Mouse (Mus musculus) olfactory bulb, adult 2 months (tissue): ENCODE measurements around the gene Pcnx2. TPM values are rescaled to one million over a fixed set of nuclear protein-coding genes. Genes with fewer than 3 reads are reported as not detected.

ENCODE experiments used
- H3K27ac ChIP-seq: fragments of 200-500 bp; 2 replicates; pipeline ENCODE4 v1.5.1; 2012; ENCODE audit warnings: low read depth, low read length; ENCODE audit not compliant: insufficient read depth
- H3K4me1 ChIP-seq: fragments of 200-500 bp; 2 replicates; pipeline ENCODE4 v1.6.1; 2012; ENCODE audit warnings: low read length; ENCODE audit not compliant: control insufficient read depth, insufficient read depth
- H3K4me3 ChIP-seq: fragments of 200-500 bp; 2 replicates; pipeline ENCODE4 v1.5.1; 2012; ENCODE audit warnings: mild to moderate bottlenecking, low read depth, low read length, moderate library complexity; ENCODE audit not compliant: insufficient read depth
- CTCF ChIP-seq: fragments of 200-500 bp; IDR thresholded peaks from 2 replicates; pipeline ENCODE4 v1.5.1; 2012; ENCODE audit warnings: low read depth, mild to moderate bottlenecking, low read length, moderate library complexity; ENCODE audit not compliant: insufficient read depth
- POLR2A ChIP-seq: fragments of 200-500 bp; IDR thresholded peaks from 2 replicates; pipeline ENCODE4 v1.6.1; 2012; ENCODE audit warnings: mild to moderate bottlenecking, low read depth, low read length, moderate library complexity; ENCODE audit not compliant: insufficient read depth
- WGBS: fragments of 180-500 bp; shearing (Covaris S2); methylation state at CpG from one replicate; pipeline ENCODE4 v1.1.7; 2018; 5-methylcytosine and 5-hydroxymethylcytosine counted together
- polyA plus RNA-seq: library from polyadenylated mRNA; stranded (reverse); fragments of >200 nt; gene quantifications from 2 replicates; pipeline ENCODE4 v1.2.4, GENCODE M21; 2012; ENCODE audit warnings: low replicate concordance; ENCODE audit not compliant: missing spikeins, insufficient read depth, insufficient read length

Pcnx2 gene
- polyA plus RNA-seq, 1 experiment, result not detected

DNA sequence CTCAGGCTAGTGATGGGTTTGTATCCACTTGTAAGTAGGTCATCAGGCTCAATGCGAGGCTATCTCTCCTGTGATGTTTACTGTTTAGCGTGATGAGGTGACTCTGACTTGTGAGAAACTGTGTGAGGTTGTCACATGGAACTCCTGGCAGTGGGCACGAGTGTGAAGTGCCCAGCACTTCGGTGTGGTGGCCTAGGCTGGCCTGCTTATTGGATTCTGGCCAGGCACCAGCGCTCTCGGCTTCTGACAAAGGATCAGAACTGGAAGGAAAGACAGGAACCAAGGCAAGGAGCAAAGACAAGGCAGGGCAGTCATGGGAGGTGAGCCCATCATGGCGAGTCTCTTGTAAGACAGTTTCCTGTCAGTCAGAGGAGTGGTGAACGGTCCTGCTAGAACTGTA is 142.2 kb downstream of the Pcnx2 start:
- TF ChIP-seq CTCF, result no peak
- TF ChIP-seq POLR2A, result no peak
- peaks cover 8% of the 10 kb centered on the region for H3K4me1 ChIP-seq
- H3K27ac ChIP-seq, result no peak overlapping the region
- WGBS, result 66% methylated on average over 8 of the region's 8 CpGs
- no peak overlapping the region for H3K4me3 ChIP-seq

DNA sequence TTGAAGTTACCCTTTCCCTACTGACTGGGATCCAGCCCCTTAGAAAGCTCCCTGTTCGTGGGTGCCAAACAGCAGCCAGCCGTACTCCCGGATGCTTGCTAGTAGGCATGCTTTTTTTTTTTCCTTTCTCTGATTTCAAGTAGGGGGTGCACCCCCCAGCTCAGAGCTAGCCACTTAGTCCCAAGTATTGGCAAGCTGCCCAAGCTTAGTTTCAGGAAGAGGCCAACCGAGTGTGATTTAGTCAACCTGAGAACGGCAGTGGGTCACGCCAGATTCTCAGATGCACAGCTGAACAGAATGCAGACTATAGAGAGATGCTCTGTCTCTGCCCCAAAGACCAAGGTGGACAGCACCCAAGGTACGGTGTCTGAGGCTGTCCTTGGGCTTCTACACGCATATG is 147.3 kb downstream of the Pcnx2 start:
- WGBS, result 64% methylated on average over 8 of the region's 8 CpGs

GRCm38 (mm10) chr8:125747390-125747789 is 150.7 kb downstream of the Pcnx2 start:
- H3K4me3 ChIP-seq, result no peak overlapping the region
- H3K27ac ChIP-seq, result no peak overlapping the region
- TF ChIP-seq POLR2A, result no peak
- no peak for TF ChIP-seq CTCF
- no peaks in the 10 kb centered on the region for H3K4me1 ChIP-seq
- 90% methylated on average over 8 of the region's 8 CpGs for WGBS

More for the DNA sequence above, 147.3 kb downstream of the Pcnx2 start:
- no peak for TF ChIP-seq CTCF
- no peak for TF ChIP-seq POLR2A
- Histone ChIP-seq H3K27ac (no peak overlapping the region), H3K4me1 (no peaks in the 10 kb centered on the region), H3K4me3 (no peak overlapping the region)

DNA sequence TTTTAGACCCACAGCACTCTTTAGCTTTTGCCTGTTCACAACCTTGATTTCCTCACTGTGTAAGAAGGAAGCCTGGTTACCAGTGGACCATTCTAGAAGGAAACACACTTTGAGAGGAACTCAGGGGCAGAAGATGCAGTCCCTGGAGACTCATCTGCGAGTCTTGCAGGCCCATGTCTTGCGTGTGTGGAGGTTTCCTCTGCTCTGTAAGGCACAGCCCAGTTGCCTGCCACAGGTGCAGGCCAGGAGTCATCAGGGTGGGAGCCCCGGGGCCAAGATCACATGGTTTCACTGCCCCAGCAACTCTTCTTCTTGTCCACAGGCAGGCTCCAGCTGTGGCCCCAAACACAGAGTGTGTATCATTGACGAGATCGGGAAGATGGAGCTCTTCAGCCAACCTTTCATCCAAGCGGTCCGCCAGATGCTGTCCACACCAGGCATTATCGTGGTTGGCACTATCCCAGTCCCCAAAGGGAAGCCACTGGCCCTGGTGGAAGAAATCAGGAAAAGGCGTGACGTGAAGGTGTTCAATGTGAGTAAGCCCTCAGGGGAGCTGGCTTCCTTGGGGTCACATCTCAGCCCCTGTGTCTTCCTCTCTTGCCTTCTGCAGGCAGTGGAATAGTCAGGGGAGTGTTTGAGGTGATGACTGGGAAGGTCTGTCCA is 153.1 kb downstream of the Pcnx2 start:
- TF ChIP-seq POLR2A (no peak), CTCF (no peak)
- H3K4me1 ChIP-seq, result no peaks in the 10 kb centered on the region; the same call in 1 of the 2 replicates

GRCm38 (mm10) chr8:125742406-125742805 is 155.7 kb downstream of the Pcnx2 start:
- no peak for TF ChIP-seq POLR2A
- no peak for TF ChIP-seq CTCF
- H3K4me3 ChIP-seq, result no peak overlapping the region
- H3K27ac ChIP-seq, result no peak overlapping the region
- 77% methylated on average over 8 of the region's 8 CpGs for WGBS
- no peaks in the 10 kb centered on the region; the same call in 1 of the 2 replicates for H3K4me1 ChIP-seq

More for the DNA sequence above, 153.1 kb downstream of the Pcnx2 start:
- WGBS, result 91% methylated on average over 10 of the region's 10 CpGs
- Histone ChIP-seq H3K4me3 (no peak overlapping the region), H3K27ac (no peak overlapping the region)

DNA sequence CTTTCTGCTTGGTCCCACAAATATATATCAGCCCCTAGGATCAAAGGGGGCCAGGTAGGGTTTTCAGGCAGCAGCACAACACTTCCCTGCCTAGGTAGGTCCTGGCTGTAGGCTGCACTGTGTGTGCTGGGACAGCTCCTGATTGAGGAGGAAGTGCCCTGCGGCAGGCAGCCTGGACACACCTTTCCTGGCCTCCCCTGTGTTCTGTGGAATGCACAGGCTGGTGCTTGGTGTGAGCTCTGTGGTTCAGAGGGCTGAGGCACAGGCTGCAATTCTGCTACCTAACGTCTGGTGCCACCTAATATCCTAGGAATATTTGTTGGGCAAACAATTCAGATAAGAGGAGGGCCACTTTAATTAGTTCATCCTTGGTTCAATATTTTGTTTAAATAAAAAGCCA is 156.3 kb downstream of the Pcnx2 start:
- no peak overlapping the region for H3K27ac ChIP-seq
- TF ChIP-seq CTCF (no peak), POLR2A (no peak)
- H3K4me3 ChIP-seq, result no peak overlapping the region
- H3K4me1 ChIP-seq, result no peaks in the 10 kb centered on the region; the same call in 1 of the 2 replicates
- 83% methylated on average over 2 of the region's 2 CpGs for WGBS

GRCm38 (mm10) chr8:125741377-125741776 is 156.7 kb downstream of the Pcnx2 start:
- no peaks in the 10 kb centered on the region; the same call in 1 of the 2 replicates for H3K4me1 ChIP-seq
- WGBS, result 94% methylated on average over 5 of the region's 5 CpGs
- no peak overlapping the region for H3K4me3 ChIP-seq
- H3K27ac ChIP-seq, result no peak overlapping the region
- TF ChIP-seq POLR2A (no peak), CTCF (no peak)

DNA sequence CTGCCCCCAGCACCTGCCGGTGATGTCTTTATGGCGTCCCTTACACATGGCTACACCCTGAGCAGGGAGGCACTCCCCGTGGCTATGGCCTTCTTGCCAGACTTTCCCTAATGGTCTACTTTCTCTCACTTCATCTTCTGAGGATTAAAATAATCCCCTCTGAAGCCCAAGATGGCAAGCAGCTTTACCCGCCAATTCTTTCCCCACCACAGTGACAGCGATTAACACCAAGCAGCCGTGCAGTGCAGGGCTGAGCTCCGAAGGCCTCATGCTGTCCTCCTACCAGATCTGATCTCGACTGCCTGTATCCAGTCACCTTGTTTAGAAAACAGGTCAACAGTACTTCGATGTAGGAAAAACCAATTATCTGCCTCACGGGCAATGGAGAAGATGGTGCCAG is 157.5 kb downstream of the Pcnx2 start:
- no peak overlapping the region for H3K4me3 ChIP-seq
- TF ChIP-seq CTCF, result no peak
- no peak for TF ChIP-seq POLR2A
- WGBS, result 89% methylated on average over 10 of the region's 10 CpGs
- no peak overlapping the region for H3K27ac ChIP-seq
- H3K4me1 ChIP-seq, result no peaks in the 10 kb centered on the region; the same call in 1 of the 2 replicates

- Histone ChIP-seq H3K4me1 (peaks cover 3% of the 10 kb centered on the region), H3K27ac (no peak overlapping the region), H3K4me3 (no peak overlapping the region)
- WGBS, result 85% methylated on average over 4 of the region's 4 CpGs
- TF ChIP-seq CTCF (no peak), POLR2A (no peak)
Measured at GRCm38 (mm10) chr8:125738956-125739355, 159.2 kb downstream of the Pcnx2 start.
